Mouse (Mus musculus): ENCODE results near the gene Olfr808.

The Olfr808 gene

DNA sequence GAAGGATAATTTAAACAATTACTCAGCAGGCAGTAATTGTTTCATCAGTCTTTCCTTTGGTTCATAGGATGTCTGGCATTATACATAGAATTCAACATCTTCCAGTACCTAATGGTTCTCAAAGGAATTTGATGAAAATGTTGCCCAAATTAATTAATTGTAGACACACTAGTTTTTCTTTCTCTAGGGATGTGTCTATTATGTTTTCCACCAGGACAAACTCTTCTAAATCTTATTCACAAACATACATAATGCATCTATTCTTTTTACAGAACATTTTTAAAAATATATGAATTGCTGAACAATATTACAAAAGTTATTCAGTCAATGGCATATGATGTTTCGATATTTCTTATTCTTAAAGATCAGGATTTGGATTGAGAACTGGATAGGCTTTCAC, at the start of gene Olfr808:
Gene Olfr808, plus strand, starts transcription at position 301 of the 400 bp plus-strand sequence.
- DNase-seq, result no peak

DNA sequence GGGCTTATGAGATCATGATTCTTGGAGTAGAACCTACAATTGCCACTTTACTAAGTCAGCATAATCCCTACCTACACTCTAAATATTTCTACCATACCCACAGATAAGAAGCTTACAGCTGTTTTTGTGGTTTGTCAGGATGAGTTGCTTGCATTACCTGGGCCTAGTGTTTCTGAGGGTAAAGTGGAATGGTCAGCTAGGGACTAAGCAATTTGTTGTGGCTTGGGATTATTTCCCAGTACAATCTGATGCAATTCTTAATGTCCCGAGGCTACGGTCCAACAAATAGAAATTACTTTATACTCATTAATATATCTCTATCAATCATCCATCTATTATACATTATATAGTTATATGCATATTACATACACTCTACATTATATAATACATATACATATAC, 36.0 kb upstream of the Olfr808 start, which contains the start of gene Olfr805:
Gene Olfr805, minus strand, starts transcription at position 101 of the 400 bp plus-strand sequence.
- DNase-seq, result no peak

DNA sequence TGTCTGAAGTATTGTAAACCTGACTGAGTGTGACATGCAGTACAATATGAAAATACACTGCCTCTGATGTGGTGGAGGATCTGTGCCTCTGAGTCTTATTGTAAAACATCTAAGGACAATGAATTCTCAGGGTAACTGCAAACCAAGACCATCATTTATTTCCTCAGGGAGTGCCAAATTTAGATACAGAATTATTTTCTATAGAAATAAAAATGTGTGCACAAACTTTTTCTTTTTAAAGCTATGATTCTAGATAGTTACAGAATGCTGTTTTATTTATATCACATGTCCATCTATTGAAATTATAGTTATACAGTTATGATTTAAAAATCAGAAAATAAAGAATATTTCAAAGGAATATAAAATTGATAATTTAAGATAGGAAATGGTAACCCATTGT, 23.5 kb upstream of the Olfr808 start, which contains the start of gene Olfr806:
Gene Olfr806, minus strand, starts transcription at position 101 of the 400 bp plus-strand sequence.
- no peak for DNase-seq

GRCm38 (mm10) chr10:129757693-129758092, 7.6 kb upstream of the Olfr808 start, which contains the start of gene Olfr807:
TSS of gene Olfr807 (minus strand) at chr10:129757793.
- no peak for DNase-seq

GRCm38 (mm10) chr10:129774338-129774737, 9.1 kb downstream of the Olfr808 start, which contains the start of gene Olfr809:
TSS of gene Olfr809 (plus strand) at chr10:129774638.
- DNase-seq, result no peak

DNA sequence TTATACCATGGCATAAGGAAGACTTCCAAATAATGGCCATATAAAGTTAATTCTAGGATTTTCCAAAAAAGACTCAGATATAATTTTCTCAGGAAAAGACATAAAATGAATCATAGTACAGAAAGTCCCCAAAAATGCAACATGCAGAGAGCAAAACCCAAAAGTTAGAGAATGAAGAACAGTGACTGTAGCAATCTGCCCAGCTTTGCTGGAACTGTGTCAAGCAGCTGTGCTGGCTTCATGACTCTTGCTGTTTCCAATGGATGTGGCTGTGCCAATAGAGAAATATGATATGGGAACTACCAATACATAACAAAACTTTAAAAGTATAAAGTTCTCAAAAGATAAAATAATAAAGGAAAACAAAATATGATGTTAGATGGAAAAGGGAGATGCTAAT, 12.8 kb downstream of the Olfr808 start:
- DNase-seq, result no peak

GRCm38 (mm10) chr10:129794817-129795216, 29.5 kb downstream of the Olfr808 start, which contains the start of gene Olfr810:
TSS of gene Olfr810 (minus strand) at chr10:129794917.
- no peak for DNase-seq

GRCm38 (mm10) chr10:129804296-129804695, 39.0 kb downstream of the Olfr808 start, which contains the start of gene Olfr811:
TSS of gene Olfr811 (minus strand) at chr10:129804396.
- DNase-seq, result no peak

Measured in thymus, postnatal 36 days (tissue).